Mouse (Mus musculus): ENCODE data around the gene Slc31a1. TPM values are rescaled to one million over a fixed set of nuclear protein-coding genes. Genes with fewer than 3 reads are reported as not detected.

The Slc31a1 gene
- total and polyA plus RNA-seq, 2 experiments from 2014 or later = 15.0 to 30.9 TPM

GRCm38 (mm10) chr4:62360805-62361455 is 403 bp downstream of the Slc31a1 start:
- no peaks in the 10 kb centered on the region; the same call in 1 of the 2 replicates for H3K36me3 ChIP-seq (ENCODE audit: insufficient read depth, low read length)
- H3K27me3 ChIP-seq (ENCODE audit: insufficient read depth, low read length) = no peaks in the 10 kb centered on the region
- H3K4me1 ChIP-seq (ENCODE audit: insufficient read depth, low read length) = peaks cover 7% of the 10 kb centered on the region; the same call in 1 of the 2 replicates
- peak overlapping the region; percentile 88 for H3K4me3 ChIP-seq (ENCODE audit: low read depth, low read length)
- peak overlapping the region; percentile 63; the same call in 1 of the 2 replicates for H3K27ac ChIP-seq (ENCODE audit: low read depth, low read length)
- WGBS = under 1% methylated on average over 22 of the region's 22 CpGs
- H3K4me2 ChIP-seq (ENCODE audit: low read depth, low read length, poor library complexity, severe bottlenecking) = peak overlapping the region; percentile 86
- ATAC-seq (ENCODE audit: low FRiP score) (peak; percentile 26; the same call in 1 of the 2 replicates), DNase-seq (ENCODE audit: low spot score) (no peak)
- H3K9ac ChIP-seq (replicated peaks; ENCODE audit: low read length, poor library complexity, severe bottlenecking) = peak overlapping the region; percentile 64
- H3K9me3 ChIP-seq (ENCODE audit: low read length) = no peaks in the 10 kb centered on the region
- no peak for TF ChIP-seq CTCF (IDR thresholded peaks at IDR 0.05)

GRCm38 (mm10) chr4:62361571-62361970 is 1.0 kb downstream of the Slc31a1 start:
- Histone ChIP-seq H3K4me2 (ENCODE audit: low read depth, low read length, poor library complexity, severe bottlenecking) (peak overlapping the region; percentile 86), H3K4me1 (ENCODE audit: insufficient read depth, low read length) (peaks cover 7% of the 10 kb centered on the region; the same call in 1 of the 2 replicates), H3K36me3 (ENCODE audit: insufficient read depth, low read length) (no peaks in the 10 kb centered on the region; the same call in 1 of the 2 replicates), H3K9ac (replicated peaks; ENCODE audit: low read length, poor library complexity, severe bottlenecking) (peak overlapping the region; percentile 64; the same call in 1 of the 2 replicates), H3K4me3 (ENCODE audit: low read depth, low read length) (peak overlapping the region; percentile 88), H3K9me3 (ENCODE audit: low read length) (no peaks in the 10 kb centered on the region), H3K27ac (ENCODE audit: low read depth, low read length) (0 out of 2 replicates have a peak overlapping the region, but pooled peaks have one; percentile 63), H3K27me3 (ENCODE audit: insufficient read depth, low read length) (no peaks in the 10 kb centered on the region)
- ATAC-seq (ENCODE audit: low FRiP score) (no peak), DNase-seq (ENCODE audit: low spot score) (no peak)
- 37% methylated on average over 6 of the region's 6 CpGs for WGBS
- TF ChIP-seq CTCF (IDR thresholded peaks at IDR 0.05) = no peak

- peak overlapping the region; percentile 86 for H3K4me2 ChIP-seq (ENCODE audit: low read depth, low read length, poor library complexity, severe bottlenecking)
- H3K9me3 ChIP-seq (ENCODE audit: low read length) = no peaks in the 10 kb centered on the region
- DNase-seq (ENCODE audit: low spot score) (no peak), ATAC-seq (ENCODE audit: low FRiP score) (no peak)
- H3K4me3 ChIP-seq (ENCODE audit: low read depth, low read length) = peak overlapping the region; percentile 88; the same call in 1 of the 2 replicates
- TF ChIP-seq CTCF (IDR thresholded peaks at IDR 0.05) = no peak
- H3K9ac ChIP-seq (replicated peaks; ENCODE audit: low read length, poor library complexity, severe bottlenecking) = 0 out of 2 replicates have a peak overlapping the region, but pooled peaks have one; percentile 19
- no peak overlapping the region for H3K27ac ChIP-seq (ENCODE audit: low read depth, low read length)
- peaks cover 7% of the 10 kb centered on the region; the same call in 1 of the 2 replicates for H3K4me1 ChIP-seq (ENCODE audit: insufficient read depth, low read length)
- H3K36me3 ChIP-seq (ENCODE audit: insufficient read depth, low read length) = no peaks in the 10 kb centered on the region
- no peaks in the 10 kb centered on the region for H3K27me3 ChIP-seq (ENCODE audit: insufficient read depth, low read length)
- WGBS = 89% methylated on average over 1 of the region's 1 CpGs
These were observed 1.5 kb downstream of the Slc31a1 start for GRCm38 (mm10) chr4:62361997-62362396.

GRCm38 (mm10) chr4:62362437-62362836 is 1.9 kb downstream of the Slc31a1 start:
- Histone ChIP-seq H3K9ac (replicated peaks; ENCODE audit: low read length, poor library complexity, severe bottlenecking) (no peak overlapping the region), H3K36me3 (ENCODE audit: insufficient read depth, low read length) (no peaks in the 10 kb centered on the region), H3K27me3 (ENCODE audit: insufficient read depth, low read length) (no peaks in the 10 kb centered on the region), H3K4me1 (ENCODE audit: insufficient read depth, low read length) (peaks cover 7% of the 10 kb centered on the region; the same call in 1 of the 2 replicates), H3K4me2 (ENCODE audit: low read depth, low read length, poor library complexity, severe bottlenecking) (no peak overlapping the region), H3K27ac (ENCODE audit: low read depth, low read length) (no peak overlapping the region), H3K9me3 (ENCODE audit: low read length) (no peaks in the 10 kb centered on the region), H3K4me3 (ENCODE audit: low read depth, low read length) (no peak overlapping the region)
- no peak for DNase-seq (ENCODE audit: low spot score)
- no peak for TF ChIP-seq CTCF (IDR thresholded peaks at IDR 0.05)
- ATAC-seq (ENCODE audit: low FRiP score) = no peak
- 87% methylated on average over 2 of the region's 2 CpGs for WGBS

- H3K9ac ChIP-seq (replicated peaks; ENCODE audit: low read length, poor library complexity, severe bottlenecking) = no peak overlapping the region
- DNase-seq (ENCODE audit: low spot score) (no peak), ATAC-seq (ENCODE audit: low FRiP score) (no peak)
- H3K4me3 ChIP-seq (ENCODE audit: low read depth, low read length) = no peak overlapping the region
- H3K36me3 ChIP-seq (ENCODE audit: insufficient read depth, low read length) = no peaks in the 10 kb centered on the region
- peaks cover 4% of the 10 kb centered on the region; the same call in 1 of the 2 replicates for H3K4me1 ChIP-seq (ENCODE audit: insufficient read depth, low read length)
- 93% methylated on average over 8 of the region's 8 CpGs for WGBS
- TF ChIP-seq CTCF (IDR thresholded peaks at IDR 0.05) = no peak
- H3K4me2 ChIP-seq (ENCODE audit: low read depth, low read length, poor library complexity, severe bottlenecking) = no peak overlapping the region
- no peaks in the 10 kb centered on the region for H3K9me3 ChIP-seq (ENCODE audit: low read length)
- no peaks in the 10 kb centered on the region for H3K27me3 ChIP-seq (ENCODE audit: insufficient read depth, low read length)
- H3K27ac ChIP-seq (ENCODE audit: low read depth, low read length) = no peak overlapping the region
These were observed 3.8 kb downstream of the Slc31a1 start for GRCm38 (mm10) chr4:62364299-62364698.

- Histone ChIP-seq H3K9ac (replicated peaks; ENCODE audit: low read length, poor library complexity, severe bottlenecking) (no peak overlapping the region), H3K4me3 (ENCODE audit: low read depth, low read length) (no peak overlapping the region), H3K4me2 (ENCODE audit: low read depth, low read length, poor library complexity, severe bottlenecking) (no peak overlapping the region), H3K36me3 (ENCODE audit: insufficient read depth, low read length) (no peaks in the 10 kb centered on the region), H3K9me3 (ENCODE audit: low read length) (no peaks in the 10 kb centered on the region), H3K4me1 (ENCODE audit: insufficient read depth, low read length) (no peaks in the 10 kb centered on the region; the same call in 1 of the 2 replicates), H3K27ac (ENCODE audit: low read depth, low read length) (no peak overlapping the region), H3K27me3 (ENCODE audit: insufficient read depth, low read length) (no peaks in the 10 kb centered on the region)
- DNase-seq (ENCODE audit: low spot score) = no peak
- 91% methylated on average over 4 of the region's 4 CpGs for WGBS
- no peak for ATAC-seq (ENCODE audit: low FRiP score)
- TF ChIP-seq CTCF (IDR thresholded peaks at IDR 0.05) = no peak
These were observed 5.8 kb downstream of the Slc31a1 start for GRCm38 (mm10) chr4:62366291-62366690.
